Mouse (Mus musculus): ENCODE measurements around the gene Rnf103. TPM values are rescaled to one million over a fixed set of nuclear protein-coding genes. Genes with fewer than 3 reads are reported as not detected.
A peak's percentile ranks its signal among the peaks of the same experiment; 100 is the strongest.
"Not testable (repeated sequence)": the region's sequence is repeated elsewhere in the genome, so short reads cannot be mapped to it uniquely, and the experiment has no call there.

The Rnf103 gene
- 31.3 TPM for polyA plus RNA-seq (2021)

DNA sequence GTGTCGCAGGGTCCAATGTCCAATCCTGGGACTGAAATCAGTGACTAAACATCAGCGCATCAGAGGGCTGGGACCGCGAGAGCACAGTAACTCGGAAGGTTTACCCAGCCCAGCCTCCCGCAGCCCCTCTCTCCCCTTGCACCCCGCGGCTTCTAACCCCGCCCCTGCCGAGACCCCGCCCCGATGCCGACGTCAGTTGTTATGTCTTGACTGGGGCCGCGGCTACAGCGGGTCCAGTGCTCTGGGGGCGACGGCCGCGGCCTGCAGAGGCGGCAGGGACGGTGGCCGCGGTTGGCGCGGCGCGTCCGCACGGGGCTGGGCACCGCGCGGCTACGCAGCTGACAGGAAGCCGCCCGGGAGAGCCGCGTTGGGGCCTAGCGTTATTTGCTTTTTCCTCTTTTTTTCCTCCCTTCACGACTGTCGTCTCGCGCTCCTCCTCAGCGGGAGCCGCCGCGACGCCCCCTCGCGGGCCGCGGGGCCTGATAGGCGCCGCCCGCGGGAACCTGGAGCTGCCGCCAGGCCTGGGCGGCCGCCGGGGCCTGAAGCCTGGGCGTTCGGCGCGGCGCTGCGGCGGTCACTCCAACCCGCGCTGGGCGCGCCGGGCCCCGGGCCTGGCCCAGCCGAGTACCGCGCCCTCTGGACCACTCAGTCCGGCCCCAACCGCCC, at the start of gene Rnf103:
Gene Rnf103, plus strand, starts transcription at position 220 of the 666 bp plus-strand sequence.
- ChIA-PET CTCF (interaction anchor here (1.2 to 1.8 kb wide), 3 partner anchors 9 to 60 kb away, joined by 3 to 6 read pairs (median 5); partner anchors contain the start of gene Rmnd5a), POLR2A (interaction anchor here (1.0 to 2.1 kb wide), 3 partner anchors 52 to 57 kb away, joined by 3 to 8 read pairs (median 8); no protein-coding TSS in a partner anchor)
- in situ Hi-C loops (cut with MboI; ENCODE audit: low pct_unique_long_range_greater_than_20kb), result no loop called here
- ATAC-seq (peak; percentile 93), DNase-seq (ENCODE audit: low read depth, low spot score) (peak; percentile 46)
- no peaks in the 10 kb centered on the region for H3K27me3 ChIP-seq
- peak; percentile 64 for TF ChIP-seq CTCF (IDR thresholded peaks at IDR 0.05)

DNA sequence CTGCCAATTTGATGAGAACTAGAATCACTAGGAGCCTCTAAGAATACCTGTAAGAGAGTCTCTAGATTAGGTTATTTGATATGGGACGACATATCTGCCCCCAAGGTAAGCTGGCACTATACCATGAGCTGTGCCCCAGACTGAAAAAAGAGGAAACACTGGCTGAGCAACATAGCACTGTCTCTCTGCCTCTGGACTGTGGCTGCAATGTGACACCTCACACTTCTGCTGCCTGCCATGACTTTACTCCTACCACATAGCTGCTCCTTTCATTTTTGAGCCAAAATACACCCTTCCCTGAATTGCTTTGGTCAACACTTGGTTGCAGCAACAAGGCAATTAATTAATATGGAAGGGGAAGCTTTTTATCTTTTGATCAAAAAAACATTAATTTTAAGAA, 48.9 kb upstream of the Rnf103 start:
- CTCF ChIA-PET, result no interaction called here
- POLR2A ChIA-PET, result no interaction called here
- ATAC-seq (no peak), DNase-seq (ENCODE audit: low read depth, low spot score) (no peak)
- TF ChIP-seq CTCF (IDR thresholded peaks at IDR 0.05), result no peak
- no peaks in the 10 kb centered on the region for H3K27me3 ChIP-seq
- in situ Hi-C loops (cut with MboI; ENCODE audit: low pct_unique_long_range_greater_than_20kb), result loop anchor here (25.0 kb wide), 1 partner anchor 368 kb away; no protein-coding TSS in a partner anchor

DNA sequence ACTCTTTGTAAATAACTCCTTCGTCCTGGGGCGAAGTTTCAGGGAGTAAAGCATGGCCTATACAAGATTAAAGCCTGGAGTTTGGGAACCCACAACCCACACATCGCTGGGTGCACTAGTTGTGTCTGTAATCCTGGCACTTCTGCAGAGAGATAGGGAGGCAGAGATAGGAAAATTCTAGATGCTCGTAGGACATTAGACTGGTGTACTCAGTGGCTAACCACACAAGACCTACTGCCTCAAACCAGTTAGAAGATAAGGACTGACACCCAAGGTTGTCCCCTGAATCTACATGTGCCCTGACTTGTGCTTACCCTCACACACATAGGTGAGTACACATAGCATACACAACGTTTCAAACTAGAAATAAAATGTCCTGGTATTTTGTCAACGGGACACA, 48.1 kb upstream of the Rnf103 start:
- no peak for TF ChIP-seq CTCF (IDR thresholded peaks at IDR 0.05)
- no peak for ATAC-seq
- in situ Hi-C loops (cut with MboI; ENCODE audit: low pct_unique_long_range_greater_than_20kb), result loop anchor here (25.0 kb wide), 1 partner anchor 367 kb away; no protein-coding TSS in a partner anchor
- no peak for DNase-seq (ENCODE audit: low read depth, low spot score)
- ChIA-PET CTCF (no interaction called here), POLR2A (no interaction called here)
- no peaks in the 10 kb centered on the region for H3K27me3 ChIP-seq

DNA sequence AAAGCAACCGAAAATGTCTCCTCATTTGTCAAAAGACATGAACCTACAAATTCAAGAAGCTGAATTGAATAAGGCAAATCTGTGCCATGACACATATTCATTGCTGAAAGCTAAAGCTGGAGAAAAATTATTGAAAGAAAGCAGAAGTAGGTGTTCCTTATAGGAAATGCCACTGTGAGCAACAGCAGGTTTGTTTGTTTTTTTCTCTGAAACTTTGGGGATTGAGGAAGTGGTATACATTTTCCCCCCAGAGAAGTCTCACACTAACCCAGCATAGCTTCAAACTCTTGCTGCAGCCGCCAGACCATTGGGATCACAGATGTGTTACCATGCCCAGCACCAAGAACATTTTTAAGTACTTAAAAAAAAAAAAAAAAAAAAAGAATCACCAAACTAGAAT, 40.9 kb upstream of the Rnf103 start:
- CTCF ChIA-PET, result no interaction called here

DNA sequence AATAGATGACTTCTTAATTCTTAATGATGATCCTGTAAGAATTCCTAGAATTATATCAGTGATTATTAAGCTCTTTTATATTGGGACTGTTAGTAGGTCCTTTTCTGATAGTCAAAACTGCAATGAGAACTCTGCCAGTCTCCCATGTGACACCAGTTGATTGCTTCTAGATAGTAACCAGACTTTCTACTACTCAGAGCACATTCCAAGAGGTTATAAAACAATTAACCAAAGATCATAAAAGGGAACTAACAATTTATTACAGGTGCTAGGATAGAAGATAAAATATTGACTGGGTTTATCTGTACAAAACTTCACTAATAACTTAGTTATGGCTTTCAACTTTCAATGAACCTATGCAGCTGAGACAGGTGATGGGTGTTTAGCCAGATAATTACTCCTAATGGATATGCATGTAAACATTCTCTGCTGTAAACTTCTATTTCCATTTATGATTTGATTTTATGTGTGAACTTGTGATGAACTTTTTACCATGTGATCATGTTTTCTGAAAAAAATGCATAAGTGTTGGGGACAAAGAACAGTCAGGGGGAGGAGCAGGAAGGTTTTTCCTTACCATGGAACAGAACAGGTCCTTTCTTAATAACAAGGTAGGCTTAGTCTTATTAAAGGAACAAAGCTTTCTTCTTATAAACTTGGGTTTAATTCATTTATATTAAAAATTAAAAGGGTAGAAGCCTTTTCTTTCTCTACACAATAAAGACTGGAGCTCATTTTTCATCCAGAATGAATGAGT, 39.5 kb upstream of the Rnf103 start:
- CTCF ChIA-PET, ATAC-seq, POLR2A ChIA-PET: not testable (repeated sequence)

More for the DNA sequence above, 40.9 kb upstream of the Rnf103 start:
- DNase-seq (ENCODE audit: low read depth, low spot score) (no peak), ATAC-seq (no peak)
- POLR2A ChIA-PET, result no interaction called here
- H3K27me3 ChIP-seq, result no peaks in the 10 kb centered on the region
- in situ Hi-C loops (cut with MboI; ENCODE audit: low pct_unique_long_range_greater_than_20kb), result no loop called here
- TF ChIP-seq CTCF (IDR thresholded peaks at IDR 0.05), result no peak

DNA sequence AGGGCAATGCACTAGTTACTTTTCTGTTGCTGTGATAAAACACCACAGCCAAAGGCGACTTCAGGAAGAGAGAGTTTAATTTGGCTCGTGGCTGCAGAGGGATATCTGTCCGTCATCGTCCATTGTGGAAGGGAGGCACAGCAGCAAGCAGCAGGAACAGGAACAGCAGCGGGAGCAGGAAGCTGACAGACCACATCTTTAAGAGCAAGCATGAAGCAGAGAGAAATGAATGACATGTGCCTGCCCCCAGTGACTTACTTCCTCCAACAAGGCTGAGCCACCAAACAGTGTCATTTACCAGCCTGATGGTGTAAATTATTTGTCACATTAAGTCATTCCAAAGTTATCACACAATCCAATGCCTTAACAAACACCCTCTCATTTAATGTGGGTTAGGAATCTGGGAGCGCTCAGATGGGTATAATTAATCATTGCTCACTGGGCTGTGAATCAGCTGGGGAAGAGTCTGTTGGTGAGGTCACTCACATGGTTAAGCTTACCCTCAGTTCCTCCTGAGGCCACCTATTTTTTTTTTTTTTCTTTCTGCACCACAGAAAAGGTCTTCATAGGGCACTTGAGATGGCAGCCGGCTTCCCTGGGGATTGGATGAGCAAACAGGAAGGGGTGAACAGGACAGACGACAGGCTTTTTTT, 35.6 kb upstream of the Rnf103 start:
- in situ Hi-C loops (cut with MboI; ENCODE audit: low pct_unique_long_range_greater_than_20kb), result no loop called here
- no peaks in the 10 kb centered on the region for H3K27me3 ChIP-seq
- CTCF ChIA-PET, result interaction anchor here (1.0 kb wide), 1 partner anchor 24 kb away, joined by 3 read pairs; no protein-coding TSS in a partner anchor

More for the DNA sequence above, 39.5 kb upstream of the Rnf103 start:
- DNase-seq (ENCODE audit: low read depth, low spot score); in situ Hi-C loops (cut with MboI; ENCODE audit: low pct_unique_long_range_greater_than_20kb); H3K27me3 ChIP-seq: not testable (repeated sequence)

DNA sequence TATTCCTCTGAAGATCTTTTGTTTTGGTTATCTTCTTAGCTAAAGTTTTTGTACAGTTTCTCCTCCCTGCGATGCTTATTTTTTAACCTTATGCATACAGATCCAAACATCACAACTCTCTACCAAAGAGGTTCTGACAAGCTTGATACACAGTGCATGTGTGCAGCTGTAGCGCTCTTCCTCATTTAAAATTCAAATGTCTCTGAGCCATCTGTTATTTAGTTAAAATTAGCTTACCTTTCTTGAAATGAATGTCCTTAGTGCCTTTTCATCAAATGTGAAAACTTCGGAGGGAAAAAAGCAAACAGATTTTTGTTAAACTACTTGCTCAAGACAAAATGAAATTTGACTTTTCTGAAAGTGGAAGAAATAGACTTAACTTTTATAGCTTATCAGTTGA, 28.5 kb upstream of the Rnf103 start:
- no peak for ATAC-seq

More for the DNA sequence above, 35.6 kb upstream of the Rnf103 start:
- no peak for TF ChIP-seq CTCF (IDR thresholded peaks at IDR 0.05)
- ATAC-seq, result peak; percentile 92
- DNase-seq (ENCODE audit: low read depth, low spot score), result peak; percentile 54
- POLR2A ChIA-PET, result interaction anchor here (1.1 kb wide), 1 partner anchor 38 kb away, joined by 3 read pairs; no protein-coding TSS in a partner anchor

DNA sequence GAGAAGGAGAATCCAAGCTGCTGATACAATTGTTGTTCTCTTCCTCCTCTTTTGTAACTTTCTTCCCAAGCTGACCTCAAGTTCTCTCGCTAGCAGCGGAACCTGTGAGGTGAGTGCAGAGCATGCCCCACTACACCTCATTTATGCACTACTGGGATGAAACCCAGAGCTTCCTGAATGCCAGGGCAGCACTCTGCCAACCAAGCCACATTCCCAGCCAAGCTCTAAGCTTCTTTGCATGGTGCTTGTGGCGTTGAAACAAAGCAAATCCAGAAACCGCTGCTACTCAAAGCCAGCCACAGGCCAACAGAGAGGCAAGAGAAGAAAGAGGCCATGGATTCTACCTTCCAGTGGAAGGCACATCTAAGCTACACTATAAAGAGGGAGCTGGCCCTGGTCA, 25.9 kb upstream of the Rnf103 start:
- TF ChIP-seq CTCF (IDR thresholded peaks at IDR 0.05), result no peak
- in situ Hi-C loops (cut with MboI; ENCODE audit: low pct_unique_long_range_greater_than_20kb), result no loop called here
- ChIA-PET CTCF (no interaction called here), POLR2A (no interaction called here)
- ATAC-seq (no peak), DNase-seq (ENCODE audit: low read depth, low spot score) (no peak)
- peaks cover 4% of the 10 kb centered on the region for H3K27me3 ChIP-seq

More for the DNA sequence above, 28.5 kb upstream of the Rnf103 start:
- in situ Hi-C loops (cut with MboI; ENCODE audit: low pct_unique_long_range_greater_than_20kb), result no loop called here
- H3K27me3 ChIP-seq, result peaks cover 4% of the 10 kb centered on the region
- POLR2A ChIA-PET, result no interaction called here
- DNase-seq (ENCODE audit: low read depth, low spot score), result no peak
- TF ChIP-seq CTCF (IDR thresholded peaks at IDR 0.05), result no peak
- CTCF ChIA-PET, result interaction anchor here (1.6 kb wide), 1 partner anchor 93 kb away, joined by 3 read pairs; no protein-coding TSS in a partner anchor

DNA sequence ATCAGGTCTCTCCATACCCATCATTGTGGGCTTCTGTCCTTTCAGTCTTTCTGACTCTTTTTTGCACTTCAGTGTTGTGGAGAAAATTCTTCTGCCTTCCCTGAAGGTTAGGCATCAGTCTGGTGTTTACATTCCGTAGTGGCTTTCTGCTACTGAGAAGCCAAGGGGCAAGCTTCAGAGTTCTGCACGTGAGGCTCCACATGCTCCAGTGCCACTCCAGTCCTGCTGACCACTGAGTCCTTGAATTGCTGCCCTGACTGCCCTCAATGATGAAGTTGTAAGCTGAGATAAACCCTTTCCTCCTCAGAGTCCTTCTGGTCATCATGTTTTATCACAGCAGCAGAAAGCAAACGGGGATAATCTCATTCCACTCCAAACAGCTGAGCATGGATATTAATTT, 24.4 kb upstream of the Rnf103 start:
- DNase-seq (ENCODE audit: low read depth, low spot score), result no peak
- POLR2A ChIA-PET, result interaction anchor here (0.5 kb wide), 1 partner anchor 58 kb away, joined by 3 read pairs; no protein-coding TSS in a partner anchor

DNA sequence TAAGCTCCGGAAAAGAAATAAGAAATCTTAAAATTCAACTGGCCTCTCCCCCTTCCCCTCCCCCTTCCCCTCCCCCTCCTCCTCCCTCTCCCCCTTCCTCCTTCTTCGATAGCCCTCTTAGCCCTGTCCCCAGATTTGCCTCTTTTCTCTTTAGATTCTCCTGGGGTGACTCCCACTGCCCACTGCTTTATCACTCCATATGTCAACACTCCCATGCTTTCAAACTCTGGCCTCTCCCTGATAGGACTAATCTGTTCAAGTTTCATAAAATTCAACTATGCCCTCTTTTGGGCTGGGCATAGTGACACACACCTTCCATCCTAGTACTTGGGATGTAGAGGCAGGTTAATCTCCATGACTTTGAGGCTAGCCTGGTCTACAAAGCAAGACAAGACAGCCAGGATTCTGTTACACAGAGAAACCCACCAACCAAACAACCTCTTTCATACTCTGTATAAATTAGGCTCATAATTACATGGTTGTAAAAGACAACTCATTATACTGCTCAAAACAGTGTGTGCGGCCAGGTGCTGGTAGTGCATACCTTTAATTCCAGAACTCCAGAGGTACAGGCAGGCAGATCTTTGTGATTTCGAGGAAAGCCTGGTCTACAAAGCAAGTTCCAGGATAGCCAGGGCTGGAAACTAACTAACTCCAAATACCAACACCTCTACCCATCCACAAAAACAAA, 21.7 kb upstream of the Rnf103 start:
- in situ Hi-C loops (cut with MboI; ENCODE audit: low pct_unique_long_range_greater_than_20kb), result no loop called here
- TF ChIP-seq CTCF (IDR thresholded peaks at IDR 0.05), result no peak
- ATAC-seq, result no peak
- DNase-seq (ENCODE audit: low read depth, low spot score), result no peak
- no peaks in the 10 kb centered on the region for H3K27me3 ChIP-seq
- ChIA-PET POLR2A (no interaction called here), CTCF (interaction anchor here (2.6 kb wide), 1 partner anchor 13 kb away, joined by 7 read pairs; no protein-coding TSS in a partner anchor)

More for the DNA sequence above, 24.4 kb upstream of the Rnf103 start:
- no peak for TF ChIP-seq CTCF (IDR thresholded peaks at IDR 0.05)
- CTCF ChIA-PET, result no interaction called here
- no peaks in the 10 kb centered on the region for H3K27me3 ChIP-seq
- ATAC-seq, result no peak
- in situ Hi-C loops (cut with MboI; ENCODE audit: low pct_unique_long_range_greater_than_20kb), result no loop called here

Data from Patski (cell line).